Mouse (Mus musculus) adrenal gland, adult 18-20 months (tissue): ENCODE data around the gene Hbq1b. TPM values are rescaled to one million over a fixed set of nuclear protein-coding genes. Genes with fewer than 3 reads are reported as not detected.

Source experiments
- DNase-seq, 2 experiments: peaks; one replicate each; pipeline ENCODE4 v3.0.0; 2021 to 2022; ENCODE audit warnings: low spot score in 2 of 2
- total RNA-seq, 2 experiments: library from RNA; stranded (reverse); gene quantifications; 1 replicate in 1 of 2; 2 replicates in 1 of 2; pipeline ENCODE4 v1.2.3; 2021

The Hbq1b gene
- total RNA-seq, 2 experiments from 2014 or later: not detected

DNA sequence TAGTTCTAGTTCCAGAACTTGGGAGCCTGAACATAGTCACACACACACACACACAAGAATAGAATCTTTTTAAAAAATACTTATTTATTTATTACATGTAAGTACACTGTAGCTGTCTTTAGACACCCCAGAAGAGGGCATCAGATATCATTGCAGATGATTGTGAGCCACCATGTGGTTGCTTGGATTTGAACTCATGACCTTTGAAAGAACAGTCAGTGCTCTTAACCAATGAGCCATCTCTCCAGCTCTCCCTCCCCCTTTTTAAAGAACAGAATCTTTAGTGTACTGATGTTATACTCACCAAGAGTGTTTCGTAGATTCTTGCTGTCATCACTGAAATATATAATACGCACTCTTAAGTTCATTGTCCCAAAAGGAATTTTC is 11.8 kb downstream of the Hbq1b start:
- DNase-seq: no peak

DNA sequence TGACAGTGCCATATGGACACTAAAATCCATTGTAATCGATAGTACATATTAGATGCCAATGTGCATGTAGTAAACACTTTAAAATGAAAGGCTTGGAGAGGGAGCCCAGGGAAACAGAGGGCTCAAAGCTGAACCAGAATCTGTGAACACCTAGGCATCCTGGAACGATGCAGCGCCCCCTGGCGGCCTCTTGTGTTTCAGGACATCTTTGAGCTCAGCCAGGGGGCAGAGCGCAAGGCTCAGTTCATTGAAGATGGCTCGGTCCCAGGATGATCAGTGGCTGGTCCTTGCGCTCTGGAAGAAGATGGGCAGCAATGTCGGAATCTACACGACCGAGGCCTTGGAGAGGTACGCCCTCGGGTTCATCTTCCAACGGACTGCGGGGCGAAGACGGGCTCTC is 13.1 kb downstream of the Hbq1b start, which contains the start of gene Hbq1a:
Gene Hbq1a, plus strand, starts transcription at position 205 of the 400 bp plus-strand sequence.
- peak; percentile 47 to 48 for DNase-seq

DNA sequence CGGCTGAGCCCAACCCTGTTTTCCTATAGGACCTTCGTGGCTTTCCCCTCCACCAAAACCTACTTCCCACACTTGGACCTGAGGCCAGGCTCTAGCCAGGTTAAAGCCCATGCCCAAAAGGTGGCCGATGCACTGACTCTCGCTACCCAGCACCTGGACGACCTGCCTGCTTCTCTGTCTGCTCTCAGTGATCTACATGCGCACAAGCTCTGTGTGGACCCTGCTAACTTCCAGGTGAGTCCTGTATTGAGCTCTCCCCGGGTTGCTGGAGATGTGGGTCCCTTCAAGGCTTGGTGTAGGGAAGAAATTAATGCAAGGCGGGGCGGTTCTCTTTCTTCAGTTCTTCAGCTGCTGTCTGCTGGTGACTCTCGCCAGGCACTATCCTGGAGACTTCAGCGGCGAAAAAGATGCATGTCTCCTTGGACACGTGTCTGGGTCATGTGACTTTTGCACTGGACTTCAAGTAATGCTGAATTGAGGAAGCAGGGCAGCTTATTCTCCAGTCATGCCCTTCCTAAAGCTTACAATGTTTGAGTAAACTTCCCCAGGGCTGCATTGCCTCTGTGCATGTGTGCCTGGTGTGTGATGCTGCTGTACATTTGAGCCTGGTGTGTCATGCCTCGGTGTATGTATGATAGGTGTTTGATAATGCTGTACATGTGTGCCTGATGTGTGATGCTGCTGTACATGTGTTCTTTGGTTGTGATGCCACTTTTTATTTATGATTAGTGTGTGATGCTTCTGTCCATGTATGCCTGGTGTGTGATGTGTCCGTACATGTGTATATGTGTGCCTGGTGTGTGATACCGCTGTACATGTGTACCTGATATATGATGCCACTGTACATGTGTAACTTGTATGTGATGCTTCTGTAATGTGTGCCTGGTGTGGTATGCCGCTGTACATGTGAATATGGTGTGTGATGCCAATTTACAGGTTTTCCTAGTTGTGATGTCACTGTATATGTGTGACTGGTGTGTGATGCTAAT is 13.8 kb downstream of the Hbq1b start:
- DNase-seq: no peak

DNA sequence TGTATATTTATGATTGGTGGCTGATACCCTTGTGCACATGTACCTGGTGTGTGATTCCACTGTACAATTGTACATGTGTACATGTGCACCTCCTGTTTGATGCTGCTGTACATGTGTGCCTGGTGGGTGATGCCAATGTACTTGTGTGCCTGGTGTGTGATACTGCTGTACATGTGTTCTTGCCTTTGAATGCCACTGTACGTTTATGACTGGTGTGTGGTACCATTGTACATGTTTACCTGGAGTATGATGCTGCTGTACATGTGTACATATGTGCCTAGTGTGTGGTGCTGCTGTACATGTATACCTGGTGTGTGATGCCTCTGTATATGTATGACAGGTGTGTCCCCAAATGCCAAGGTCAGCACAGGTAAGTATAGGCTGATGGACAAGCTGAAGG is 14.7 kb downstream of the Hbq1b start:
- no peak for DNase-seq

DNA sequence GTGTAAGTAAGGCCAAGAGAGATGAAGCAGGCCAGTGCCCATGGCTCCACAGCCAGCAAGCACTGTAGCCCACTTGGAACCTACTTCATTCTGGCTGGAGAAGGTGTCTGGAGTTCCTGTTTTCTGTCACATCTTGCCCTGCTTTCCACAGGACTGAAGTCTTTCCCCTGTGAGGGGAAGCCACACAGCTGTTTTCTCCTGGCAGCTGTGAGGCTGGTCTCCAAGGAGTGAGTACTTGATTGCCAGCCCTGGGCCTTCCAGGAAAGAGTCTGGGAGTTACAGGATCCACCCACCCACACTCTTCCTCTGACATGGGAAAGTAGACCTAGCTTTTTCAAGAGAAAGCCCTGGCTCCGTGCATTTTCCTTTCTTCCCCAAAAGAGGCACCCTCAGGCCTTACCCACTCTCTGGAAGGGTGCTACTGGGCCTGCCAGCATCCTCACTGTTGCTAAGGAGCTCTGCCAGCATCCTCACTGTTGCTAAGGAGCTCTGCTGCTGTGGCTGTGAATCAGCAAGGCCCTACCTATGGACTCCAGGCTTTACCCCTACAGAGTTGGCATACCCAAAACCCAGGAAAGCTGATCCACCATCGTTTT is 16.2 kb downstream of the Hbq1b start:
- no peak for DNase-seq

DNA sequence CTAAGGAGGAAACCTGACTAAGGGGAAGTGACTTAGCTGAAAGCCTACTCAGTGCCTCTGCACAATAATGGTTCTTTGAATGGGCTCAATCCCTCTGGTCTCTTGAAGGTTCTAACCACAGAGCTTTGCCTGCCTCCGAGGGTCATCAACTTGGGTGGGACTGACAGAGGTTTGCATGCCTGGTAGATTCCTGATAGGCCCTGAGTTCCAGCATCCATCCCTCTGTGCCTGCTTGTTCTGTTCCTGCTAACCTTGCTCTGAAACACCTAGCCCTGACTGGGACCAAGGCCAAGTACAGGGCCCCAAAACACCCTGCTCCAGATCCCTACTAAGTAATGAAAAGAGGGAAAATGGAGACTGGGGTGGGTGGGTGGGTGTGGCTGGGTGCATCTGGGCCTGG is 16.7 kb downstream of the Hbq1b start:
- DNase-seq: no peak

DNA sequence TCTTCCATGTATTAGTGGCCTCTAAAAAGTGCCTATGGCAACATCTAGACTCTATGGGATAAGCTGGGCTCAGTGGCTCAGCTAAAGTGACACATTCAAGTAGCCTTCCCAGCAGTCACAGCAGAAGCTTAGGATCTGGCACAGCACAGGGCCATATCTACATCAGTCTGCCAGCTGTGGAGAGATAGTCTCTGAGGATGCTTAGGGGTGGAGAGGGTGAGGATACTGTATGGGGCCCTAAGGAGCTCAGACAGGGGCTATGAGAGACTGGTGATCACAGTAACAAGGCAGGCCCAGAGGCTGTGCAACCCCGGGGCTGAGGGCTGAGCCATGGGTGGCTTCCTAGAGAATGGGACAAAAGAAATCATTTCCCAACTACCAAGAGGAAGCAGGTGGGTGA is 20.2 kb downstream of the Hbq1b start:
- DNase-seq: no peak

DNA sequence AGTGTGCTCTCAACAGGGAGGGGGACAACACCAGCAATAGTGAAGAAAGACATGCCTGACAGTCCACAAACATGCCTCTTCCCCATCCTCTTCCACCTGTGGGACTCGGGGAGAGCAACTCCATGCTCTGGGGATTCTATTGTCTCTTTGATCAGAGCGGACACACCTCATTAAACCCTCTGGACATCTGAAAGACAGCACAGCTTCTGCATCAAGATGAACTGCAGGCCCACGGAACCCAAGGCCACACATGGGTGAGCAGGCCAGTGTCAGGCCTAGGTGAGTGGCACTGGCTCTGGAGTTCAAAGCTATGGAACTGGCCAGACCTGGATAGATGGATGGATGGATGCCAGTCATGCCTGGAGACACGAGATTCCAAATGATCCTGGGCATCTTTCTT is 22.7 kb downstream of the Hbq1b start:
- no peak for DNase-seq

DNA sequence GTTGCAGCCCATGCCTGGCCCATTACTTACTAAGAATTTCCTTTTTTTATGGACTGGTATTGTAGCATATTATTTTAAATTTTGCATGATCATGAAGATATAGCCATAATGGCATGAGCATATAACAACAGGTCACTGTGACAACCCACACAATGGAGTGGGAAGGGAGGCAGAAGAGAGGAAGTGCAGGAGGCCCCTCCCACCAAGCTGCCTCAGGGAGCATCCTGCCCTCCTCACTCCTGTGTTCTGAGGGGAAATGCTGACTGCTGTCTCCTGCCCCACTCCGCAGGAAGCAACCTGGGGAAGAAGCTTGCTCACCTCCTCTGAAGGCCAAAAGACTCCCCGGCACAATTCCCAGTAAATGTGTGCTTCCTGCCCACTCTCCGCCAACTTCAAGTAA is 23.2 kb downstream of the Hbq1b start:
- no peak for DNase-seq

DNA sequence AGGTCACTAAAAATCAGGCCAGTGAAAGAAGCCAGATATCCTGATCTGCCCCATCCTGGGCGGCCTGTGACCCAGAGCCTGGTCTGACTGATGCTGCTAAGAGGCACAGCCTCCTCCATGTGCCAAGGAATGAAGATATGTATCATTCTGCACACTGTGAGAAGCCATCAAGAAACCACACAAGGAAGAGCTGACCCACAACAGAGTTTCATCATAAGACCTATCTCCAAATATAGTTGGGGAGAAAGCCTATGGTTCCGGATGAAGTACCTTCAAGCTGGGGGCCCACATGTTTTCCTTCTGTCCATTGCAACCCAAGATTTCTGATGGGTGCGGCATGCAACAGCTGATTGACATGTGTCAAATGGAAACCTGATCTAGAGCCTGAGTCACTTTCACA is 29.2 kb downstream of the Hbq1b start:
- no peak for DNase-seq

DNA sequence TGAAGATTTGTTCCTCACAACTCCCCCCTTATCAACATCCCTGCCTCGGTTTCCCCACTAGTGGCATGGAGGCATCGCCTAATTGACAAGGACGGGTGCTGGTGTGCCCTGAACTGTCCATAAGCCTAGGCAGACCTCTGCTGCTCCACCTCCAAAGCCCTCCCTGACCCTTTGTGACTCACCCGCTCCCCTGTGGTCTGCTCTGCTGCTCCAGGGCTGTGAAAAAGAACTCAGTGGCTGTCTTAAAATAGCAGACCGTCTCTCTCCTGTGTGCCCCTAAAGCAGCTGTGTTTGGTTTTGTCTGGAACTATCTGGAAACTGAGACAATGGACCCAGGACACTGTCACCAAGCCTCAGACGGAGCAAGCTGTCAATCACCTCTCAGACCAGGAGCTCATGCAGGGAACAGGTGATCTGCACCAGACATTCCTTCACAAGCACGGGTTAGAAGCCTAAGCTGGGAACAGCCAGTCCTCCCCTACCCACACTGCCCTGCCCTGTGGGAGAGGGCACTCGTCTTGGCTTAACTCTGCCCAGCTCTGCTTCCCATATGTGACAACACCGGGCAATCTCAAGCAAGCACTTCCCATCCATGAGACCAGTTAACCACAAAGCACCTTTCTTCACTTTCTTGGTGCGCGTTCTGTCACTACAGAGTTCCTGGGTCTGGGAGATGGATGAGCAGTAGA is 33.9 kb downstream of the Hbq1b start:
- no peak for DNase-seq

DNA sequence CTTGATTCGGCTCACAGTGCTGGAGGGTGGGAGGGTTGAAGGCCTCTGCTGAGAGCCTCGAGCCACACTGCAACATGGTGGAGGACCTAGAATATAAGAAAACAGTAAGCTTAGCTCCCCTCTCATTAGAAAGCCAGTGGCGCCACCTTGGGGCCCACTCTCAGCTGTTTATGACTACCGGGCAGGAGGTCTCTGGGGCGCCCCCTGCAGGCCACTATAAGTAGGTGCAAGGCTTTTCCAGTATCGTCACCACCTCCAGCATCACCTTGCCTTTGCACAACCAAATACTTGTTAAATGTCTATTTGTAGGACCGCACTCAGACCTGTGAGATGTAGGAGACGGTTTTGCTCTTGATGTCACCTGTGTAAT is 34.4 kb downstream of the Hbq1b start:
- peak; percentile 33 to 60 for DNase-seq

DNA sequence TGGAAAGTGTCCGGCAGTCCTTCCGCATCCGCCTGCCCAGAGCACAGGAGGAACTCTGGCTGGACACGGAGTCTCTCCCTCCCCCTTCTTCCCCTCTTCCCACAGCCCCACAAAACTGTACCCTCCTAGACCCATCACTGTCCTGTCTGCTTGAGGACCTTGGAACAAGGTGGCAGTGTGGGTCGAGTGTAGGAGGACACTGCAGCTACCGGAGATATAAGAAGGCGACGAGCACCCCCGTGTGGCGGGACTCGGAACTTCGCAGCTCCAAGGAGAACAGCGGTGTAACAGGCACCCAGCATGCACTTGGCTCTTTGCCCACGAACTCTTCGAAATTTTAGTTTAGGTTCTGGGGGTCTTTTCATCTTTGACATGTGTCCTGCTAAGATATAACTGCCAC is 37.8 kb downstream of the Hbq1b start:
- peak; percentile 87 to 90 for DNase-seq

DNA sequence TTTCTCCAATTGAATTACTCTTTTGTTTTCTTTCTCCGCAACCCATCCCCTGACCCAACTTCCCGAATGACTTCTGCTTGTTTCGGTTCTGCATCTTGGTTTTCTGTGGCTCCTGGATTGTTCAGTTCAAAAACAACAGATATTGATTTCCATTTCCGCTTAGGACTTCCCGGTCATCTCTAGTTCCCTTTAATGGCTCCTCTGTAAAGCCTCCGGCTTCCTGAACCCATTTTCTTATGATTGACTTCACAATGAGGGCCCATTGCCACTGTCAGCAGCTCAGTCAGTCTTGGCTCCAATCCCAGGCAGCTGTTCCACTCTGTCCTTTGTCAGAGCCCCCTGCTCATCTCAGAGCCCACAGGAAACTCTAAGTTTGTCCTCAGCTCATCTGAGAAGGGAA is 44.3 kb downstream of the Hbq1b start:
- no peak for DNase-seq

DNA sequence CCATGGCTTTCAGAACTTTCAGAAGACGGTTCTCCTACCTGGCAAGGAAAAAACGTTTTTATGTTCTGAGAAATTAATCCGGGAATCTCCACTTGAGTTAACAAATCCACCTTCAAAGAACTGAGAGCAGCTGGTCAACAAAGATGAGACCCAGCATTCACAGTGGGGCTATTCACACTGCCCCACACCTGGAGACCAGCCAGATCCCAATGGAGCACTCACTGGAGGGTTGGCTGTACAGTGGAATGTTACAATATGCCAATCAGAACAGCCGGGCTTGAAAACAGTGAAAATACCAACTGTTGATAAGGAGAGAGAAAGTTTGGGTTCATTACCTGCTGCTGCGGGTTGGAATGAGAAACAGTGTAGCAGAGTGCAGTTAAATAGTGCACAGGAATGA is 45.1 kb downstream of the Hbq1b start:
- DNase-seq: no peak

DNA sequence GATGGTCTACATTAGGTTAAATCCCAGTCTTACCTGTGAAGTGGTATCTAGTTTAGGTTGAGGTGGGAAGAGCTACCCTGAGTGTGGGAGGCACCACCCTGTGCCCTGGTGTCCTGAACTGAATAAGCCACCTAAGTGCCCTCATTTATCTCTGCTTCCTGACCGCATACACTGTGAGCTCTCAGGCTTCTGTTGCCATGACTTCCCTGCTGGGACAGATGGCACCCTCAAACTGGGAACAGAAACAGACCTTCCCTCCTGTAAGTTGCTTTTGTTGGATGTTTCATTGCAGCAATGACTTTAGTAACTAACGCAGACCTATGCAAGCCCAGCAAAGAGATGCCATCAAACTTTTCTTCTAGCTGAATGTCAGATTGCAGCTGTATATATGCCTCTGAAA is 46.5 kb downstream of the Hbq1b start:
- no peak for DNase-seq

DNA sequence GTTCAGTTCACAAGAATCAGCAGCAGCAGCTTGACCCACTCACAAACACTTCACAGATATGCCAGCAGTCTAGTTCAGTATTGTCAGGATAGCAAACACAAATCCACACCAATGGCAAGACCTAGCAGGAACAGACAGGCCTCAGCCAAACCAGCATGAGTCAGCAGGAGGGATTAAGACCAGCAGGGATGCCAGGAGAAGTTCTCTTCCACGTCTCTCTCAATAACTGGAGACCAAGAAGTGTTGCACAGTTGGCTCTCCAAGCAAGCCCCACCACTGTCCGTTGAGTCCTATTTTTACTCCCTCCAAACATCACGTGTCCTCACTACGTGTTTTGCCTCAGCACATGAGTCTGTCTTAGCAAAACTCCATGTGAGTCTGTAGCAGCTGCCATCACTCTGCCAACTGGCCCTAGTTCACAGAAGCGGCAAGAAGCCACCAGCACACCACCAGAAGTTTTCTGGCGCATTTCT is 49.7 kb downstream of the Hbq1b start:
- DNase-seq: no peak

Other genes starting within 250 kb of the Hbq1b start
- gene Il9r, start 86.7 kb upstream of the Hbq1b start, total RNA-seq: under 1 TPM; 0.10 to 0.32 TPM
- 10 to 100 TPM; 13.1 to 18.5 TPM for gene Snrnp25, start 81.5 kb upstream of the Hbq1b start, total RNA-seq
- gene Rhbdf1, start 64.7 kb upstream of the Hbq1b start, total RNA-seq: 10 to 100 TPM; 22.8 to 28.8 TPM
- 10 to 100 TPM; 17.1 to 20.3 TPM for gene Mpg, start 60.5 kb upstream of the Hbq1b start, total RNA-seq
- gene Nprl3, start 19.3 kb upstream of the Hbq1b start, total RNA-seq: 10 to 100 TPM; 52.8 to 64.2 TPM
- gene Hba-x, start 10.6 kb upstream of the Hbq1b start, total RNA-seq: not detected
- gene Hba-a1, start 3.5 kb upstream of the Hbq1b start, total RNA-seq: 1,000 to 10,000 TPM; 1,892 to 5,977 TPM
- gene Hba-a2, start 9.5 kb downstream of the Hbq1b start, total RNA-seq: 1,000 to 10,000 TPM; 1,371 to 4,495 TPM
- gene Hbq1a, start 13.1 kb downstream of the Hbq1b start, total RNA-seq: not detected
- 10 to 100 TPM in 1 of 2 experiments, 1 to 10 TPM in 1; 9.8 to 11.2 TPM for gene Sh3pxd2b, start 60.9 kb downstream of the Hbq1b start, total RNA-seq
- 10 to 100 TPM; 13.4 TPM for gene Ubtd2, start 168.4 kb downstream of the Hbq1b start, total RNA-seq
- 1 to 10 TPM; 1.0 to 1.6 TPM for gene Efcab9, start 245.1 kb downstream of the Hbq1b start, total RNA-seq
- gene Stk10, start 246.3 kb downstream of the Hbq1b start, total RNA-seq: 10 to 100 TPM in 1 of 2 experiments, 1 to 10 TPM in 1; 9.8 to 13.3 TPM